Mouse (Mus musculus): ENCODE results near the gene Rsph1. TPM values are rescaled to one million over a fixed set of nuclear protein-coding genes. Genes with fewer than 3 reads are reported as not detected.

Rsph1 gene
- polyA plus RNA-seq, 1 experiment from 2014 or later = 0.62 TPM

DNA sequence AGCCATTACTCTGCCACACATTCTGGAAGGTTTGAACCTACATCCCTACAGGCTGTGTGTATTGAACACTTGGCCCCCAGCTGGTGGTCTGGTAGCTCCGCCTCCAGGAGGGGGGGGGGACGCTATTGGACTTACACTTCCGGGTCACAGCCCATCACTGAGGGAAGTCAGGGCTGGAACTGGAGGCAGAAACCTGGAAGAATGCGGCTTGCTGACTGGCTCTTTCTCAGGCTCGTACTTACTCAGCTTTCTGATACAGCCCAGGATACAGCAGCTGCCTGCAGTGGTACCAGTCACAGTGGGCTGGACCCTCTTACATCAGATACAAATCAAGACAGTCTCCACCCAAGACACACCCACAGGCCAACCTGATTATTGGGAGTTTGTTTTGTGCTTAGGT, 30.0 kb downstream of the Rsph1 start:
- no peaks in the 10 kb centered on the region for H3K36me3 ChIP-seq (ENCODE audit: control insufficient read depth, insufficient read depth, low read length)
- H3K4me3 ChIP-seq (ENCODE audit: low read depth, low read length) = no peak overlapping the region
- no peak overlapping the region for H3K27ac ChIP-seq (ENCODE audit: low read length)
- H3K4me2 ChIP-seq (replicated peaks; ENCODE audit: low read depth, low read length) = no peak overlapping the region
- ATAC-seq (ENCODE audit: insufficient number of reproducible peaks, insufficient read depth, low FRiP score, low read depth) = peak; percentile 28; the same call in 1 of the 2 replicates
- no peaks in the 10 kb centered on the region for H3K4me1 ChIP-seq (ENCODE audit: control insufficient read depth, insufficient read depth, low read length)
- no peaks in the 10 kb centered on the region for H3K9me3 ChIP-seq (ENCODE audit: control insufficient read depth, low read depth, low read length)
- no peaks in the 10 kb centered on the region for H3K27me3 ChIP-seq (ENCODE audit: control insufficient read depth, insufficient read depth, low read length)
- WGBS = 23% methylated on average over 5 of the region's 5 CpGs
- H3K9ac ChIP-seq (replicated peaks; ENCODE audit: low read depth, low read length) = no peak overlapping the region

DNA sequence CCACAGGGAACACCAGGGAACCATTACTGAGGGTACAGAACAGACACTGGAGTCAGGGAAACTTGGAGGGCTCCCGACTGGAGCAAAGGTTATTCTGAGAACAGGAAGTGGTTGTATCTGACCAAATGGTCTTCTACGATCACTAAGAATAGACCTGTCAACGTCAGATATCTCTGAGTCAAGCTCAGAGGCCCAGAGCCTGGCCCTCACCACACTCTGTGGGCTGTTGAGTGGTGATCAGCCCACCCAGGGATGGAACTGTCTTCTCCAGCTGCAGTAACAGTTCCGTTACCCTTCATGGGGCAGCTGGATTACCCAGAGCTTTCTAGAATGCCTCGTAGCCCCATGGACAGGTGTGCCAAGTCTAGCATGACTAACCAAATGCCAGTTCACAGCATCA, 31.9 kb downstream of the Rsph1 start:
- no peak overlapping the region for H3K4me2 ChIP-seq (replicated peaks; ENCODE audit: low read depth, low read length)
- 79% methylated on average over 5 of the region's 5 CpGs for WGBS
- no peak overlapping the region for H3K4me3 ChIP-seq (ENCODE audit: low read depth, low read length)
- H3K9me3 ChIP-seq (ENCODE audit: control insufficient read depth, low read depth, low read length) = no peaks in the 10 kb centered on the region
- no peaks in the 10 kb centered on the region for H3K27me3 ChIP-seq (ENCODE audit: control insufficient read depth, insufficient read depth, low read length)
- no peaks in the 10 kb centered on the region for H3K4me1 ChIP-seq (ENCODE audit: control insufficient read depth, insufficient read depth, low read length)
- no peaks in the 10 kb centered on the region for H3K36me3 ChIP-seq (ENCODE audit: control insufficient read depth, insufficient read depth, low read length)
- no peak for ATAC-seq (ENCODE audit: insufficient number of reproducible peaks, insufficient read depth, low FRiP score, low read depth)
- no peak overlapping the region for H3K27ac ChIP-seq (ENCODE audit: low read length)
- no peak overlapping the region for H3K9ac ChIP-seq (replicated peaks; ENCODE audit: low read depth, low read length)

- Histone ChIP-seq H3K4me3 (ENCODE audit: low read depth, low read length) (no peak overlapping the region), H3K9ac (replicated peaks; ENCODE audit: low read depth, low read length) (no peak overlapping the region), H3K9me3 (ENCODE audit: control insufficient read depth, low read depth, low read length) (no peaks in the 10 kb centered on the region), H3K4me2 (replicated peaks; ENCODE audit: low read depth, low read length) (no peak overlapping the region), H3K27me3 (ENCODE audit: control insufficient read depth, insufficient read depth, low read length) (no peaks in the 10 kb centered on the region), H3K36me3 (ENCODE audit: control insufficient read depth, insufficient read depth, low read length) (no peaks in the 10 kb centered on the region), H3K27ac (ENCODE audit: low read length) (no peak overlapping the region), H3K4me1 (ENCODE audit: control insufficient read depth, insufficient read depth, low read length) (no peaks in the 10 kb centered on the region)
- ATAC-seq (ENCODE audit: insufficient number of reproducible peaks, insufficient read depth, low FRiP score, low read depth) = no peak
- WGBS = 0% methylated on average over 1 of the region's 1 CpGs
Measured at GRCm38 (mm10) chr17:31242764-31243163, 34.4 kb downstream of the Rsph1 start.

DNA sequence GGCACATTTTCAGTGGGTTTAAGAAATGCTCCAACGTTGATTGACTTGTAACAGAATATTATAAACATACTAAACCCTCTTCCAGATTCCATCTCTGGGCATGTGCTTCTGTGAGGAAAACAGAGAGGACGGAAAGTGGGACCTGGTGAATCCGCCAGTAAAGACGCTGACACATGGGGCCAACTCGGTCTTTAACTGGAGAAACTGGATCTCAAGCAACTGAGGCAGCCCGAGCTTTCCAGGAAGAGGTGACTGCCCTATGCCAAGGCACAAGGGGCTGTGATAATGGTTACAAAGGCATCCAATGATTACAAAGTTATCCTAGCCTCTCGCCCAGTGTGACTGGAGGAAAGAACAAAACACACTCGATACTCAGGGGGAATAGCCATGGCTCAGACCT, 36.0 kb downstream of the Rsph1 start:
- H3K4me2 ChIP-seq (replicated peaks; ENCODE audit: low read depth, low read length) = no peak overlapping the region
- no peaks in the 10 kb centered on the region for H3K27me3 ChIP-seq (ENCODE audit: control insufficient read depth, insufficient read depth, low read length)
- H3K27ac ChIP-seq (ENCODE audit: low read length) = no peak overlapping the region
- H3K36me3 ChIP-seq (ENCODE audit: control insufficient read depth, insufficient read depth, low read length) = no peaks in the 10 kb centered on the region
- 83% methylated on average over 8 of the region's 8 CpGs for WGBS
- no peak overlapping the region for H3K9ac ChIP-seq (replicated peaks; ENCODE audit: low read depth, low read length)
- H3K9me3 ChIP-seq (ENCODE audit: control insufficient read depth, low read depth, low read length) = no peaks in the 10 kb centered on the region
- no peak overlapping the region for H3K4me3 ChIP-seq (ENCODE audit: low read depth, low read length)
- H3K4me1 ChIP-seq (ENCODE audit: control insufficient read depth, insufficient read depth, low read length) = no peaks in the 10 kb centered on the region
- no peak for ATAC-seq (ENCODE audit: insufficient number of reproducible peaks, insufficient read depth, low FRiP score, low read depth)

DNA sequence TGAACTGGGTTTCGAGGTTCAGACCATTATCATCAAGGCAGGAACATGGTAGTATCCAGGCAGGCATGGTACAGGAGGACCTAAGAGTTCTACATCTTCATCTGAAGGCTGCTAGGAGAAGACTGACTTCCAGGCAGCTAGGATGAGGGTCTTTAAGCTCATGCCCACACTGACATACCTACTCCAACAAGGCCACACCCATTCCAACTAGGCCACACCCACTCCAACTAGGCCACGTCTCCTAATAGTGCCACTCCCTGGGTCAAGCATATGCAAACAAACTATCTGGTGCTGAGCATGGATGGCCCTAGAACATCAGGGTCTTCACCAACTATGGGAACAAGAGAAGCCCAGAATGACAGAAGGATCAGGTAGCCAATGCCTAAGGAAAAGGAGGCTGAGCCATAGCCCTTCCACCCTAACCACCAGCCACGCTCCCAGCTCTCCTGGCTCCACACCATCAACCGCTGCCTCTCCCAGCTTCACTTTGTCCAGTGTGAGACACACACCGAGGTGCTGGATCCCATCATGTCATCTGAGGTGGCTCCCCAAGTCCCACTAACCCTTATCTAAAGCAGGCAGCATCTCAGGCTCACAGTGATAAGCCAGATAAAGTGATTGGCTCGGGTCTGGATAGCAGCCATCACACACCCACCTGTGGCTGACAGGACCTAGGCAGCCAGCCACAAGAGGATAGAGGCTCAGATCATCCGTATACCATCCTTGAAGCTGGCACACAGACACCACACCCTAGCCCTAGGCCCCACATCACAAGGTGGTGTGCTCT, 38.8 kb downstream of the Rsph1 start:
- H3K9ac ChIP-seq (replicated peaks; ENCODE audit: low read depth, low read length) = no peak overlapping the region
- no peak for ATAC-seq (ENCODE audit: insufficient number of reproducible peaks, insufficient read depth, low FRiP score, low read depth)
- H3K27ac ChIP-seq (ENCODE audit: low read length) = no peak overlapping the region
- no peak overlapping the region for H3K4me3 ChIP-seq (ENCODE audit: low read depth, low read length)
- no peak overlapping the region for H3K4me2 ChIP-seq (replicated peaks; ENCODE audit: low read depth, low read length)
- H3K27me3 ChIP-seq (ENCODE audit: control insufficient read depth, insufficient read depth, low read length) = no peaks in the 10 kb centered on the region
- no peaks in the 10 kb centered on the region for H3K4me1 ChIP-seq (ENCODE audit: control insufficient read depth, insufficient read depth, low read length)
- H3K9me3 ChIP-seq (ENCODE audit: control insufficient read depth, low read depth, low read length) = no peaks in the 10 kb centered on the region
- H3K36me3 ChIP-seq (ENCODE audit: control insufficient read depth, insufficient read depth, low read length) = no peaks in the 10 kb centered on the region
- WGBS = 75% methylated on average over 7 of the region's 7 CpGs

DNA sequence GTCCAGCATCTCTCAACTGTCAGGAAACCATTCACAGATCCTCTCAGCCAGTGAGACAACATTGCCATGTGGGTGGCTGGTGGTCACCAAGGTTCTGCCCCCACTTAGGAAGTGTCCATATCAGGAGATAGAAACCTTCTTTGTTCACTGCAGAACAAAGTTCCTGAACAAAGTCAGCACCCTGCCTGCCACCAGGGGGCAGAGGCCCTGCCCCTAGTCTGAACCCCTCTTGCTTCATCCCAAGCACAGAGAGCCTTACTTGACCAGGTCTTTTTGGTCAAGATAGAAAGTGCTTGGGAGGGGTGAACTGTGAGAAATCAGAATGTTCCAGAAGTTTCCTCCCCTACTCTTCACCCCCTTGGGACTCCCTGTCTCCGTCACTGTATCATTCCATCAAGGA, 41.3 kb downstream of the Rsph1 start:
- H3K9me3 ChIP-seq (ENCODE audit: control insufficient read depth, low read depth, low read length) = no peaks in the 10 kb centered on the region
- WGBS = 91% methylated on average over 1 of the region's 1 CpGs
- H3K36me3 ChIP-seq (ENCODE audit: control insufficient read depth, insufficient read depth, low read length) = no peaks in the 10 kb centered on the region
- H3K4me3 ChIP-seq (ENCODE audit: low read depth, low read length) = no peak overlapping the region
- H3K4me1 ChIP-seq (ENCODE audit: control insufficient read depth, insufficient read depth, low read length) = no peaks in the 10 kb centered on the region
- no peak overlapping the region for H3K9ac ChIP-seq (replicated peaks; ENCODE audit: low read depth, low read length)
- no peak overlapping the region for H3K27ac ChIP-seq (ENCODE audit: low read length)
- no peak for ATAC-seq (ENCODE audit: insufficient number of reproducible peaks, insufficient read depth, low FRiP score, low read depth)
- H3K4me2 ChIP-seq (replicated peaks; ENCODE audit: low read depth, low read length) = no peak overlapping the region
- H3K27me3 ChIP-seq (ENCODE audit: control insufficient read depth, insufficient read depth, low read length) = no peaks in the 10 kb centered on the region

GRCm38 (mm10) chr17:31232251-31233010, 44.8 kb downstream of the Rsph1 start:
- no peaks in the 10 kb centered on the region for H3K36me3 ChIP-seq (ENCODE audit: control insufficient read depth, insufficient read depth, low read length)
- H3K4me3 ChIP-seq (ENCODE audit: low read depth, low read length) = no peak overlapping the region
- H3K4me2 ChIP-seq (replicated peaks; ENCODE audit: low read depth, low read length) = no peak overlapping the region
- 63% methylated on average over 8 of the region's 8 CpGs for WGBS
- H3K27me3 ChIP-seq (ENCODE audit: control insufficient read depth, insufficient read depth, low read length) = no peaks in the 10 kb centered on the region
- no peak overlapping the region for H3K27ac ChIP-seq (ENCODE audit: low read length)
- no peak for ATAC-seq (ENCODE audit: insufficient number of reproducible peaks, insufficient read depth, low FRiP score, low read depth)
- H3K9ac ChIP-seq (replicated peaks; ENCODE audit: low read depth, low read length) = no peak overlapping the region
- no peaks in the 10 kb centered on the region for H3K4me1 ChIP-seq (ENCODE audit: control insufficient read depth, insufficient read depth, low read length)
- no peaks in the 10 kb centered on the region for H3K9me3 ChIP-seq (ENCODE audit: control insufficient read depth, low read depth, low read length)

GRCm38 (mm10) chr17:31231780-31232179, 45.4 kb downstream of the Rsph1 start:
- no peak overlapping the region for H3K4me2 ChIP-seq (replicated peaks; ENCODE audit: low read depth, low read length)
- WGBS = 57% methylated on average over 6 of the region's 6 CpGs

More at GRCm38 (mm10) chr17:31231780-31232179, 45.4 kb downstream of the Rsph1 start:
- H3K4me3 ChIP-seq (ENCODE audit: low read depth, low read length) = no peak overlapping the region
- ATAC-seq (ENCODE audit: insufficient number of reproducible peaks, insufficient read depth, low FRiP score, low read depth) = no peak
- H3K27me3 ChIP-seq (ENCODE audit: control insufficient read depth, insufficient read depth, low read length) = no peaks in the 10 kb centered on the region
- H3K27ac ChIP-seq (ENCODE audit: low read length) = no peak overlapping the region
- H3K9ac ChIP-seq (replicated peaks; ENCODE audit: low read depth, low read length) = no peak overlapping the region
- H3K4me1 ChIP-seq (ENCODE audit: control insufficient read depth, insufficient read depth, low read length) = no peaks in the 10 kb centered on the region
- H3K36me3 ChIP-seq (ENCODE audit: control insufficient read depth, insufficient read depth, low read length) = no peaks in the 10 kb centered on the region
- H3K9me3 ChIP-seq (ENCODE audit: control insufficient read depth, low read depth, low read length) = no peaks in the 10 kb centered on the region

All from stomach, embryonic 14.5 days (tissue).